Mouse (Mus musculus): ENCODE measurements at regions not wholly inside any gene's neighbourhood (a gene's known extent, or its start where the extent isn't known, plus 50 kb on each side); places are given as distances from the start of the nearest gene placed in this dataset.
"Not testable (repeated sequence)": the region's sequence is repeated elsewhere in the genome, so short reads cannot be mapped to it uniquely, and the experiment has no call there.

DNA sequence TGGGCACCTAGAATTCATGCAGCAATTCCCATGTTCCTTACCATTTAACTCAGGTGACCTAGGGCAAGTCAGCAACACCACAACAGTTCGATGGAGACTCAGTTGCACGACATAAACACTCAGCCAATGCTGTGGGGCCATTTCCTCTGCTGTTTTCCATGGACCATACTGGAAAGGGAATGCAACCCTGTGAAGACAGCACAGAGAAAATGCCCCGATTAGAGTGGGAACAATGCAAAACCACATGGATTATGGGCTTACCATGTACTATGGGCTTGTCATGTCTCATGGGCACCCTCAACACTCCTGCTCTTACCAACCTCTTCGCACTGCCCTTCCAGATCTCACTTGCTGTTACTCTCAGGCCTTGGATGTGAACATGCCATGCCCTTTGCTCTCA is 207.6 kb downstream of the Snurf start:
- Histone ChIP-seq H3K4me3 (replicated peaks) (peak overlapping the region; percentile 4), H3K9me3 (peaks cover 10% of the 10 kb centered on the region)
- H3K36me3 ChIP-seq (replicated peaks; ENCODE audit: low read length); H3K4me1 ChIP-seq; H3K27me3 ChIP-seq (replicated peaks): not testable (repeated sequence)

- not testable (repeated sequence) for H3K36me3 ChIP-seq (replicated peaks; ENCODE audit: low read length); H3K27me3 ChIP-seq (replicated peaks); H3K4me1 ChIP-seq; H3K4me3 ChIP-seq (replicated peaks)
- peaks cover 13% of the 10 kb centered on the region for H3K9me3 ChIP-seq
These were observed 235.1 kb downstream of the Snurf start for GRCm38 (mm10) chr7:59769749-59770148.

DNA sequence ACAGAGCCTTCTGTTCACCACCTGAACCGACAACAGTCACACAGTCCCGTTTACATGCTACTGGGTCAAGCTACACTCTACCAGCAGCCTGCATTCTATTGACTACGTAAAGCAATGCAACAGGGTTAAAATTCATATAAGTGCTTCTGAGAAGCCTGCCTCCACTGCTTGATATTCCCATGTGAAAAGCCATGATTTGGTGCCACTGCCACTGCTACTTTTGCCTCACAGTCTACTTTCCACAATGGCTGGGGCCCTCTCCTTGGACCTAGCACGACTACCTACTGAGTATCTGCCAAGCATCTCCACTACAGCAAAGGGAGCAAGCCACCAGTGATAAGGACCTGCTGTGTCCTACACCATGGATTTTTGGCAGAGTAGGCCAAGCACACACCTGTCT is 236.2 kb downstream of the Snurf start:
- H3K4me1 ChIP-seq; H3K4me3 ChIP-seq (replicated peaks): not testable (repeated sequence)

GRCm38 (mm10) chr7:59767325-59767724 is 237.5 kb downstream of the Snurf start:
- H3K27me3 ChIP-seq (replicated peaks); H3K4me3 ChIP-seq (replicated peaks); H3K36me3 ChIP-seq (replicated peaks; ENCODE audit: low read length); H3K4me1 ChIP-seq: not testable (repeated sequence)
- peaks cover 13% of the 10 kb centered on the region for H3K9me3 ChIP-seq

More for the DNA sequence above, 236.2 kb downstream of the Snurf start:
- peaks cover 13% of the 10 kb centered on the region for H3K9me3 ChIP-seq
- not testable (repeated sequence) for H3K36me3 ChIP-seq (replicated peaks; ENCODE audit: low read length); H3K27me3 ChIP-seq (replicated peaks)
